Mouse (Mus musculus) midbrain, embryonic 12.5 days (tissue): ENCODE data around the gene Cdh13. TPM values are rescaled to one million over a fixed set of nuclear protein-coding genes. Genes with fewer than 3 reads are reported as not detected.

Source experiments
- ATAC-seq: fragments of 200-750 bp; cut with Nextera tagmentation; 2 replicates; pipeline ENCODE4 v1.8.0; 2017; ENCODE audit warnings: low read depth, moderate TSS enrichment, moderate library complexity; ENCODE audit not compliant: low FRiP score
- H3K27ac ChIP-seq: fragments of 300-500 bp; sonication (generic); replicated peaks from 2 replicates; pipeline ENCODE4 v1.5.1; 2016; ENCODE audit warnings: mild to moderate bottlenecking
- H3K27me3 ChIP-seq: fragments of 300-500 bp; sonication (generic); 2 replicates; pipeline ENCODE4 v1.6.1; 2016; ENCODE audit warnings: mild to moderate bottlenecking
- H3K36me3 ChIP-seq: fragments of 300-500 bp; sonication (generic); 2 replicates; pipeline ENCODE4 v1.6.1; 2016
- H3K4me1 ChIP-seq: fragments of 300-500 bp; sonication (generic); 2 replicates; pipeline ENCODE4 v1.6.1; 2016
- H3K4me2 ChIP-seq: fragments of 300-500 bp; sonication (generic); replicated peaks from 2 replicates; pipeline ENCODE4 v1.6.1; 2016; ENCODE audit warnings: mild to moderate bottlenecking, moderate library complexity
- H3K4me3 ChIP-seq: fragments of 300-500 bp; sonication (generic); 2 replicates; pipeline ENCODE4 v1.5.1; 2016; ENCODE audit warnings: mild to moderate bottlenecking
- H3K9ac ChIP-seq: fragments of 300-500 bp; sonication (generic); replicated peaks from 2 replicates; pipeline ENCODE4 v1.6.1; 2016; ENCODE audit warnings: mild to moderate bottlenecking, moderate library complexity
- H3K9me3 ChIP-seq: fragments of 300-500 bp; sonication (generic); 2 replicates; pipeline ENCODE4 v1.6.1; 2016; ENCODE audit warnings: mild to moderate bottlenecking
- WGBS: fragments of 180-500 bp; shearing (Covaris S2); methylation state at CpG from one replicate; pipeline ENCODE4 v1.1.7; 2016; 5-methylcytosine and 5-hydroxymethylcytosine counted together
- polyA plus RNA-seq: library from polyadenylated mRNA; unstranded; fragments of >200 nt; fragmentation: Nextera tagmentation; extraction: Ambion mirVana; gene quantifications from 2 replicates; pipeline ENCODE4 v1.2.1, GENCODE M21; 2016

Gene Cdh13
- polyA plus RNA-seq, 1 experiment from 2014 or later, result 18.8 TPM

GRCm38 (mm10) chr8:118436751-118437150 is 153.2 kb downstream of the Cdh13 start:
- Histone ChIP-seq H3K27ac (no peak overlapping the region), H3K4me1 (peaks cover 6% of the 10 kb centered on the region), H3K9me3 (no peaks in the 10 kb centered on the region), H3K4me3 (no peak overlapping the region), H3K27me3 (no peaks in the 10 kb centered on the region), H3K4me2 (no peak overlapping the region), H3K9ac (no peak overlapping the region), H3K36me3 (no peaks in the 10 kb centered on the region)
- ATAC-seq, result no peak
- WGBS, result 82% methylated on average over 5 of the region's 5 CpGs

- no peaks in the 10 kb centered on the region for H3K9me3 ChIP-seq
- no peak overlapping the region for H3K27ac ChIP-seq
- ATAC-seq, result no peak
- WGBS, result 70% methylated on average over 10 of the region's 10 CpGs
- H3K36me3 ChIP-seq, result no peaks in the 10 kb centered on the region
- no peak overlapping the region for H3K9ac ChIP-seq
- no peak overlapping the region for H3K4me2 ChIP-seq
- H3K4me3 ChIP-seq, result no peak overlapping the region
- peaks cover 6% of the 10 kb centered on the region for H3K4me1 ChIP-seq
- no peaks in the 10 kb centered on the region for H3K27me3 ChIP-seq
Measured at GRCm38 (mm10) chr8:118437152-118437551, 153.6 kb downstream of the Cdh13 start.

- 60% methylated on average over 3 of the region's 3 CpGs for WGBS
- no peak overlapping the region for H3K4me2 ChIP-seq
Measured at GRCm38 (mm10) chr8:118437874-118438273, 154.3 kb downstream of the Cdh13 start.

GRCm38 (mm10) chr8:118439857-118440256 is 156.3 kb downstream of the Cdh13 start:
- no peak; the same call in 1 of the 2 replicates for ATAC-seq
- 40% methylated on average over 5 of the region's 5 CpGs for WGBS

More at GRCm38 (mm10) chr8:118437874-118438273, 154.3 kb downstream of the Cdh13 start:
- Histone ChIP-seq H3K4me1 (peaks cover 6% of the 10 kb centered on the region), H3K9me3 (no peaks in the 10 kb centered on the region), H3K27ac (no peak overlapping the region), H3K36me3 (no peaks in the 10 kb centered on the region), H3K27me3 (no peaks in the 10 kb centered on the region), H3K4me3 (no peak overlapping the region), H3K9ac (no peak overlapping the region)
- no peak for ATAC-seq

GRCm38 (mm10) chr8:118443361-118443760 is 159.8 kb downstream of the Cdh13 start:
- Histone ChIP-seq H3K9me3 (no peaks in the 10 kb centered on the region), H3K9ac (no peak overlapping the region), H3K27ac (no peak overlapping the region), H3K27me3 (no peaks in the 10 kb centered on the region), H3K36me3 (no peaks in the 10 kb centered on the region), H3K4me2 (no peak overlapping the region), H3K4me1 (no peaks in the 10 kb centered on the region; the same call in 1 of the 2 replicates), H3K4me3 (no peak overlapping the region)
- no peak for ATAC-seq
- 60% methylated on average over 3 of the region's 3 CpGs for WGBS

More at GRCm38 (mm10) chr8:118439857-118440256, 156.3 kb downstream of the Cdh13 start:
- H3K27me3 ChIP-seq, result no peaks in the 10 kb centered on the region
- H3K27ac ChIP-seq, result no peak overlapping the region
- no peaks in the 10 kb centered on the region for H3K9me3 ChIP-seq
- H3K4me2 ChIP-seq, result no peak overlapping the region
- H3K36me3 ChIP-seq, result no peaks in the 10 kb centered on the region
- no peak overlapping the region for H3K9ac ChIP-seq
- H3K4me1 ChIP-seq, result peaks cover 6% of the 10 kb centered on the region
- H3K4me3 ChIP-seq, result no peak overlapping the region

GRCm38 (mm10) chr8:118444651-118445207 is 161.2 kb downstream of the Cdh13 start:
- H3K9ac ChIP-seq, result no peak overlapping the region
- H3K27ac ChIP-seq, result no peak overlapping the region
- no peak overlapping the region for H3K4me3 ChIP-seq
- WGBS, result 90% methylated on average over 8 of the region's 8 CpGs
- no peaks in the 10 kb centered on the region; the same call in 1 of the 2 replicates for H3K4me1 ChIP-seq
- H3K4me2 ChIP-seq, result no peak overlapping the region
- ATAC-seq, result no peak
- no peaks in the 10 kb centered on the region for H3K36me3 ChIP-seq
- H3K9me3 ChIP-seq, result no peaks in the 10 kb centered on the region
- no peaks in the 10 kb centered on the region for H3K27me3 ChIP-seq

- WGBS, result 92% methylated on average over 9 of the region's 9 CpGs
- H3K27ac ChIP-seq, result no peak overlapping the region
- ATAC-seq, result no peak
- no peaks in the 10 kb centered on the region for H3K4me1 ChIP-seq
- H3K4me3 ChIP-seq, result no peak overlapping the region
- no peaks in the 10 kb centered on the region for H3K9me3 ChIP-seq
- H3K27me3 ChIP-seq, result no peaks in the 10 kb centered on the region
- no peak overlapping the region for H3K9ac ChIP-seq
- no peak overlapping the region for H3K4me2 ChIP-seq
- H3K36me3 ChIP-seq, result no peaks in the 10 kb centered on the region
Measured at GRCm38 (mm10) chr8:118446516-118446915, 163.0 kb downstream of the Cdh13 start.

- 94% methylated on average over 6 of the region's 6 CpGs for WGBS
- Histone ChIP-seq H3K27ac (no peak overlapping the region), H3K9me3 (no peaks in the 10 kb centered on the region), H3K27me3 (no peaks in the 10 kb centered on the region), H3K4me3 (no peak overlapping the region), H3K36me3 (no peaks in the 10 kb centered on the region), H3K4me2 (no peak overlapping the region), H3K9ac (no peak overlapping the region), H3K4me1 (no peaks in the 10 kb centered on the region)
- no peak for ATAC-seq
Measured at GRCm38 (mm10) chr8:118448011-118448410, 164.5 kb downstream of the Cdh13 start.

- no peaks in the 10 kb centered on the region for H3K4me1 ChIP-seq
- WGBS, result 88% methylated on average over 11 of the region's 11 CpGs
- H3K4me2 ChIP-seq, result no peak overlapping the region
- no peak overlapping the region for H3K27ac ChIP-seq
- no peak overlapping the region for H3K4me3 ChIP-seq
- H3K36me3 ChIP-seq, result no peaks in the 10 kb centered on the region
- no peaks in the 10 kb centered on the region for H3K9me3 ChIP-seq
- no peak for ATAC-seq
- no peak overlapping the region for H3K9ac ChIP-seq
- H3K27me3 ChIP-seq, result no peaks in the 10 kb centered on the region
Measured at GRCm38 (mm10) chr8:118452445-118453103, 169.0 kb downstream of the Cdh13 start.

GRCm38 (mm10) chr8:118455245-118455644 is 171.7 kb downstream of the Cdh13 start:
- H3K9ac ChIP-seq, result no peak overlapping the region
- no peak overlapping the region for H3K27ac ChIP-seq
- H3K27me3 ChIP-seq, result no peaks in the 10 kb centered on the region
- ATAC-seq, result no peak
- no peaks in the 10 kb centered on the region for H3K9me3 ChIP-seq
- H3K36me3 ChIP-seq, result no peaks in the 10 kb centered on the region
- no peak overlapping the region for H3K4me3 ChIP-seq
- no peaks in the 10 kb centered on the region for H3K4me1 ChIP-seq
- 74% methylated on average over 3 of the region's 3 CpGs for whole genome bisulfite sequencing
- no peak overlapping the region for H3K4me2 ChIP-seq

GRCm38 (mm10) chr8:118465330-118465948 is 181.9 kb downstream of the Cdh13 start:
- Histone ChIP-seq H3K4me3 (no peak overlapping the region), H3K27me3 (no peaks in the 10 kb centered on the region), H3K36me3 (no peaks in the 10 kb centered on the region), H3K4me1 (no peaks in the 10 kb centered on the region), H3K27ac (no peak overlapping the region), H3K4me2 (no peak overlapping the region), H3K9ac (no peak overlapping the region), H3K9me3 (no peaks in the 10 kb centered on the region)
- 95% methylated on average over 3 of the region's 3 CpGs for WGBS
- ATAC-seq, result no peak

GRCm38 (mm10) chr8:118477587-118477986 is 194.1 kb downstream of the Cdh13 start:
- Histone ChIP-seq H3K9ac (no peak overlapping the region), H3K27ac (no peak overlapping the region), H3K27me3 (no peaks in the 10 kb centered on the region), H3K4me1 (no peaks in the 10 kb centered on the region), H3K36me3 (no peaks in the 10 kb centered on the region), H3K4me2 (no peak overlapping the region), H3K9me3 (no peaks in the 10 kb centered on the region), H3K4me3 (no peak overlapping the region)
- 73% methylated on average over 9 of the region's 9 CpGs for WGBS
- ATAC-seq, result no peak
